Mouse (Mus musculus): ENCODE data around the gene Mgarp. TPM values are rescaled to one million over a fixed set of nuclear protein-coding genes. Genes with fewer than 3 reads are reported as not detected.
"Not testable (repeated sequence)": the region's sequence is repeated elsewhere in the genome, so short reads cannot be mapped to it uniquely, and the experiment has no call there.

Mgarp gene
- total RNA-seq, 2 experiments from 2014 or later, result not detected

GRCm38 (mm10) chr3:51398667-51399066 is 2.1 kb upstream of the Mgarp start:
- intact Hi-C loops (cut with DNase I), result no loop called here
- no peak for DNase-seq

GRCm38 (mm10) chr3:51397700-51398299 is 1.3 kb upstream of the Mgarp start:
- no peak for DNase-seq
- intact Hi-C loops (cut with DNase I), result no loop called here

- no peak for DNase-seq
- intact Hi-C loops (cut with DNase I), result no loop called here
Measured at GRCm38 (mm10) chr3:51395461-51396145, 935 bp downstream of the Mgarp start.

- no peak for DNase-seq
- intact Hi-C loops (cut with DNase I), result no loop called here
Measured at GRCm38 (mm10) chr3:51394881-51395280, 1.7 kb downstream of the Mgarp start.

GRCm38 (mm10) chr3:51393651-51394050 is 2.9 kb downstream of the Mgarp start:
- DNase-seq, result no peak
- intact Hi-C loops (cut with DNase I), result no loop called here

GRCm38 (mm10) chr3:51393018-51393417 is 3.5 kb downstream of the Mgarp start:
- intact Hi-C loops (cut with DNase I); DNase-seq: not testable (repeated sequence)

- intact Hi-C loops (cut with DNase I), result no loop called here
- DNase-seq, result no peak
Measured at GRCm38 (mm10) chr3:51391591-51391990, 4.9 kb downstream of the Mgarp start.

- no peak for DNase-seq
- intact Hi-C loops (cut with DNase I), result no loop called here
Measured at GRCm38 (mm10) chr3:51391095-51391494, 5.4 kb downstream of the Mgarp start.

GRCm38 (mm10) chr3:51388904-51389303 is 7.6 kb downstream of the Mgarp start:
- DNase-seq, result no peak
- intact Hi-C loops (cut with DNase I), result no loop called here

GRCm38 (mm10) chr3:51387868-51388381 is 8.6 kb downstream of the Mgarp start:
- intact Hi-C loops (cut with DNase I), result no loop called here
- DNase-seq, result peak; percentile 56

- intact Hi-C loops (cut with DNase I), result no loop called here
- no peak for DNase-seq
Measured at GRCm38 (mm10) chr3:51387134-51387451, 9.4 kb downstream of the Mgarp start.

GRCm38 (mm10) chr3:51386441-51387133 is 10.0 kb downstream of the Mgarp start:
- peak; percentile 51 for DNase-seq
- intact Hi-C loops (cut with DNase I), result no loop called here

GRCm38 (mm10) chr3:51383409-51383808 is 13.1 kb downstream of the Mgarp start:
- intact Hi-C loops (cut with DNase I), result no loop called here

GRCm38 (mm10) chr3:51380660-51381014 is 15.9 kb downstream of the Mgarp start:
- intact Hi-C loops (cut with DNase I), result no loop called here
- no peak for DNase-seq

More at GRCm38 (mm10) chr3:51383409-51383808, 13.1 kb downstream of the Mgarp start:
- DNase-seq, result peak; percentile 73

GRCm38 (mm10) chr3:51379786-51380659 is 16.5 kb downstream of the Mgarp start:
- intact Hi-C loops (cut with DNase I), result no loop called here

GRCm38 (mm10) chr3:51378665-51378946 is 17.9 kb downstream of the Mgarp start:
- intact Hi-C loops (cut with DNase I), result no loop called here
- DNase-seq, result no peak

More at GRCm38 (mm10) chr3:51379786-51380659, 16.5 kb downstream of the Mgarp start:
- no peak for DNase-seq

- no peak for DNase-seq
- intact Hi-C loops (cut with DNase I), result no loop called here
Measured at GRCm38 (mm10) chr3:51377878-51378664, 18.5 kb downstream of the Mgarp start.

- peak; percentile 56 for DNase-seq
- intact Hi-C loops (cut with DNase I), result no loop called here
Measured at GRCm38 (mm10) chr3:51375307-51376265, 21.0 kb downstream of the Mgarp start.

GRCm38 (mm10) chr3:51373544-51373943 is 23.0 kb downstream of the Mgarp start:
- no peak for DNase-seq
- intact Hi-C loops (cut with DNase I), result no loop called here
